Mouse (Mus musculus): Measurements from ENCODE around the gene Acot2.
"Not testable (repeated sequence)": the region's sequence is repeated elsewhere in the genome, so short reads cannot be mapped to it uniquely, and the experiment has no call there.

The Acot2 gene

GRCm38 (mm10) chr12:83987583-83988441, at the start of gene Acot2:
Acot2 (plus strand) TSS chr12:83987861.
- peak; percentile 73 to 85 for DNase-seq (ENCODE audit: low spot score in 2 of 2)

DNA sequence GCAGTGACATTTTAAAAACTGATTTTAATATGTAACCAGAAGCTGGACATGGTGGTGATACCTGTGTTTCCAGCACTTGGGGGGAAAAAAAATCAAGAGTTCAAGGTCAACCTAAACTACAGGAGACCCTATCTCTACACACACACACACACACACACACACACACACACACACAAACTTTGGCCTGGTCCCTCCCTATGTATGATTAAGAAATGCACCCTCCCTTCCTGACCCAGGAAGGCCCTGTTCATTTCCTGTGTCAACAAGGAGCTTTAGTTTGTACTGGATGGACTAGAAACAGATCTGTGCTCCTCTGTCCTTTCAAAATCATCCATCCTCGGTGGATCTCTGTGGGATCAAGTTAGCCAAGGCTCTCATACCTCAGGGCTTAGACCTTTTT, 49.1 kb upstream of the Acot2 start:
- not testable (repeated sequence) for DNase-seq (ENCODE audit: low spot score in 2 of 2)

GRCm38 (mm10) chr12:83939332-83939731, 48.3 kb upstream of the Acot2 start:
- DNase-seq (ENCODE audit: low spot score in 2 of 2), result no peak

- DNase-seq (ENCODE audit: low spot score in 2 of 2), result no peak
These were observed 47.6 kb upstream of the Acot2 start for GRCm38 (mm10) chr12:83940031-83940430.

DNA sequence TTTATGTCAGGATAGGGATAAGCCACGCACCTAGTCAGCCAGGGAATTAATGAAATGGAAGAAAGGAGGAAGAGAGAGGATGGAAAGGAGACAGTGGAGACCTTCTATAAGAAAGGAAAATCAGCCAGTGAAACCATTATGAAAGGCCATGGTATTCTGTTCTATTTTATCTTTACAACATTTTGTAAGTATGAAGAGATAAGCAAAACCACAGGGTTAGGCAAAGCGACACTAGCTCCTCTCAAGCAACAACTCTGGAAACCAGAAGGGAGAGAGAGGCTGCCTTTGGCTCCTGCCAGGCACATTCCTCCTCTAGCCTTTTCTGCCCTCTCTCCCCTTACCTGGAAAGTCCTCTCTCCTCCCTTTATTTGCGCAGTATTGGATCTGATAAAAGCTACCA, 45.7 kb upstream of the Acot2 start:
- no peak for DNase-seq (ENCODE audit: low spot score in 2 of 2)

DNA sequence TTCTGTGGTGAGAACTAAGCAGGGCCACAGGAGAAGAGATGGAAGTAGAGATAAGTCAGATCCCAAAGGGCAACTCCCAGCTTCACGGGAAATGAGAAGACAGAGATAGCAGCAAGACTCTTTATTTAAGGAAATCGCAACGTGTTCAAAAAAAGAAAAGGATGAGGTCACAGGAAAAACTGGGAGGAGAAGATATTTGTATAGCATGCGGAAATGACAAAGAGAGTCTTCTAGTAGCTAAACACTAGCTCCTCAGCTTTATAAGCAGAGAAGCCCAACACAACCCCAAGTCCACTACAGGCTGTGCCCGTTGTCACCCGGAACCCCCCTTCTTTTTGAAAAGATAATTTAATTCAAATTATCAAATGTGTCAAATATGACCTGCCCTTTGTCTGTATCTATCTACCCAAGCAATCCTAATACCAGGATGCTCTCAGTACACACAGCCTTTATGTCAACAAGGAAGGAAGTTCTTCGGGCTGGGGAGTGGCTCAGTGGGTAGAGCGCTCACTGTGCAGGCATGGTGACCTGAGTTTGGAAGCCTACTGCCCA, 40.3 kb upstream of the Acot2 start:
- no peak for DNase-seq (ENCODE audit: low spot score in 2 of 2)

DNA sequence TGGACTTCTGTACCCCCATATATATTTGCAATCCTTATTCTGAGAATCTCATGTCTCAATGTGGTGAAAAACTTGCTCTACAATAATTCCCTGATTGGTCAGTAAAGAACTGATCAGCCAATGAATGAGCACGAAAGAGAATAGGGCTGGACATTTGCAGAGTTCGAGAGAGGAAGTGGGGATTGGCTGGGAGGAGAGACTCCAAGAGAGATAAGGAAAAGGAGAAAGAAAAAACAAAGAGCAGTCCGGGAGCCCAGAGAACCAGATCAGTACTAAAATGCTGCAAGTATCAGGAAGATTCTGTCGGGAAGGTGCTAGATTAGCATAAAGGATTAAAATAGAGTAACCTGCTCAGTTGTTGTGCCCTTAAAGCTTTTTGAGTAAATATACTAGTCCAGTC, 38.6 kb upstream of the Acot2 start:
- no peak for DNase-seq (ENCODE audit: low spot score in 2 of 2)

DNA sequence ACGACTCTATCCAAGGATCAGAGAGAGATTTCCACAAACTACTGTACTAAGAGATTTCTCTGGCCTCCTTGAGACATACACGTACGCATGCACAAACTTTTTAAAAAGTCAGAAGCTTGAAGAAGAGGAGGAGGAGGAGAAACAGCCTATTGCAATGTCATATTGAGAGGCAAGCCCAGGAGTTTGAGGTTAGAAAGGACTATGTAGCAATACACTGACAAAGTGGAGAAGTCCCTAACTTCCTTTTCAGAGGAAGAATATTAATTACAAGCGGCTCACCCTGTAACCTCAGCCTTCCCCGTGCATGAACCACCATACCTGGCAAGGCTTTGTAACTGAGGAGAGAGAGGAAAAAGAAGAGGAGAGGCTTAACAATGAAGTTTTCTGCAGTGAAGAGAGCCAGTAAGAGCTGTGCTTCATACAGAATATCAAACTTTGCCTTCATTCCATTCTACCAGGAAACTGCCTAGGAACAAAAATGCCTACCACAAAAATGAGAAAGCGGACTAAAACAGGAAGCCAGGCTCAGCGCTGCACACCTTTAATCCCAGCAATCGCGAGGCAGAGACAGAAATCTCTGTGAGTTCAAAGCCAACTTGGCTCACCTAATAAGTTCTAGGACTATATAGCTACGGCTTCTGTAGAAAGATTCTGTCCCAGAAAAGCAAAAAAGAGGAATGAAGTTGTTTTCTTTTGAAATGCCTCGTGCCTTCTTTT, 37.7 kb upstream of the Acot2 start:
- no peak for DNase-seq (ENCODE audit: low spot score in 2 of 2)

GRCm38 (mm10) chr12:83950493-83950839, 37.2 kb upstream of the Acot2 start, which contains the start of gene Riox1:
Riox1 (plus strand) TSS chr12:83950608.
- peak in 1 of 2 experiments; percentile 77 for DNase-seq (ENCODE audit: low spot score in 2 of 2)

DNA sequence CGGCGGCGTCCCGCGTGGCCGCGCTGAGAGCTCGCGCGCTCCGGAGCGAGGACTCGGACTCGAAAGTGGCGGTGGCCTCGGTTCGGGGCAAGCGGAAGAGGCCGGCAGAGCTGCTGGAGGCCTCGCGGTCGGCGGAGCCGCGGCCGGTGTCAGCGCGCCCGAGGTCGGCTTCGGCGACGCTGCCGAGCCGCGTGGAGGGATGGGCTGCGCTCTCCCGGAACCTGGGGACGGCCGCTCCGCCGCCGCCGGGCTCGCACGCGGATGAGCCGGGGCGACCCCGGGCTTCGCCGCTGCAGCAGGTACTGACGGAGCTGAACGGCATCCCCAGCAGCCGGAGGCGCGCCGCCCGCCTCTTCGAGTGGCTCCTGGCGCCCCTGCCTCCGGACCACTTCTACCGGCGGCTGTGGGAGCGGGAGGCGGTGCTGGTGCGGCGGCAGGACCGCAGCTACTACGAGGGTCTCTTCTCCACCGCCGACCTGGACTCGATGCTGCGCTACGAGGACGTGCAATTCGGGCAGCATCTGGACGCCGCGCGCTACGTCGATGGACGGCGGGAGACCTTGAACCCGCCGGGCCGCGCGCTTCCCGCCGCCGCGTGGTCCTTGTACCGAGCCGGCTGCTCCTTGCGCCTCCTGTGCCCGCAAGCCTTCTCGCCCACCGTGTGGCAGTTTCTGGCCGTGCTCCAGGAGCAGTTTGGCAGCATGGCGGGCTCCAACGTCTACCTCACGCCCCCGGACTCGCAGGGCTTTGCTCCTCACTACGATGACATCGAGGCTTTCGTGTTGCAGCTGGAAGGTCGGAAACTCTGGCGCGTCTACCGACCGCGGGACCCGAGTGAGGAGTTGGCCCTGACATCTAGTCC, 36.6 kb upstream of the Acot2 start:
- peak; percentile 31 to 87 for DNase-seq (ENCODE audit: low spot score in 2 of 2)

GRCm38 (mm10) chr12:83951711-83952575, 35.7 kb upstream of the Acot2 start:
- no peak for DNase-seq (ENCODE audit: low spot score in 2 of 2)

DNA sequence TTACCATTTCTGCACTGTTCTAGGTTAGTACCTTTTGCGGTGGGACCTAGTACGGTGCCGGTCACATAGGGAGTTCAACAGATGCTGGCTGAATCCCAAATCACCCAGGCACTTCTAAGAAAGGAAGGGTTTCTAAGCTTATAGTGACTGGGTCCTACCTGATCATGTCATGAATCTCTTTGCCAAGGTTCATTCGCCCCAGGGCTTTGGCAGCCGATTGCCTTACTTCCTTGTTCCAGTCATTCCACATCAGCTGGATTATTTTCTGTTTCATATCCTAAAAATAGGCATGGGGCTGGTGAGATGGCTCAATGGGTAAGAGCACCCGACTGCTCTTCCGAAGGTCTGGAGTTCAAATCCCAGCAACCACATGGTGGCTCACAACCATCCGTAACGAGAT, 29.4 kb upstream of the Acot2 start:
- no peak for DNase-seq (ENCODE audit: low spot score in 2 of 2)

GRCm38 (mm10) chr12:83965235-83965634, 22.4 kb upstream of the Acot2 start:
- DNase-seq (ENCODE audit: low spot score in 2 of 2), result no peak

DNA sequence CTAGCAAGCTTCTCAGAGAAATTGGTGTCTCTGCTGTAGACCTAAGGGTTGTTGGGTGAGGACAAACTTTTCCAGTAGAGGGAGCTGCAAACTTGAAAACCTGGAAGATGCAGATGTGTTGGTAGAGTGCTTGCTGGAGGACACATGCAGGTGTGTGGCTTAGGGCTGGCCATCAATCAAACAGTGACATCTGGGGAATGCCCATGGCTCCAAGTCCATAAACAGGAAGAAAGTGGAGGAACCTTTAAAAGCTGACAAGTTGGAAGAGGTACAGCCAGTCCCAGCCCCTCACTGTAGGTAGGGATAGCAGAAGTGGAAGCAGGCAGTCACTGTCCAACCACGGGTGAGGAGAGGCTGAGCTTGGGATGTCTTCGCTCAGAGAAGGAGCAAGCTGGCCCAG, 15.5 kb upstream of the Acot2 start:
- DNase-seq (ENCODE audit: low spot score in 2 of 2), result no peak

- DNase-seq (ENCODE audit: low spot score in 2 of 2), result no peak
These were observed 8.8 kb upstream of the Acot2 start for GRCm38 (mm10) chr12:83978862-83979261.

DNA sequence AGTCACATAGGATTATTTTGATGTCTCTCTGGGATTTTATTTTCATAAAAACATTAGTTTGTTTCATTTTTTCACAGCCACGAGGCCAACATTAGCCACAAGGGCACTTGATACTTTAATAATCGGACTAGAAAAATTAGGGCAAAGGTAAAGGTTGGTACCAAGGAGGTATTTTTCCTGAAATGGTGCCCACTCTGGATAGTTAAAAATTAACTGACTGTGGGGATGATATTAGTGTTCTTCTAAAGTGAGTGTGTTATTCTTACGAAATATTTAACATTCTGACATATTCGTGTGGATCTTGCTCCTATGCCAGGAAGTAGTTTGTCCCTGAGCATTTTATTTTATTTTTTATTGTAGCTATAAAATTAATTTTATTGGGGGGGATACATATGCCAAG, 6.0 kb upstream of the Acot2 start:
- DNase-seq (ENCODE audit: low spot score in 2 of 2), result no peak

GRCm38 (mm10) chr12:83984752-83985151, 2.9 kb upstream of the Acot2 start, which contains the start of gene Heatr4:
Heatr4 (minus strand) TSS chr12:83984852.
- DNase-seq (ENCODE audit: low spot score in 2 of 2), result no peak

DNA sequence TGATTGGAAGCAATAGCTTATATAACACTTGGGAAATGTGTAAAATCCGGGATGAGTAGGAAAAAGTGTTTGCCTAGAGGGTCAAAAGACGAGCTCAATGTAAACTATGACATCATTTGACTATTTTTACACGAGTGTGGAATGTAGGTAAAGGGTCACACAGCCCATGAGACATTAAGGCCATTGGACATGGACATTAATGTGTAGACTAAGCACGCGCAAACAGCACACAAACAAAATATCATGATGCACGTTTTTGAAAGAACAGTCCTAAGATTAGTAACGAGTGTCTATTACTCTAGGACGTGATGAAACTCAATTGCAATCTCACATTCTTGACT, 449 bp upstream of the Acot2 start:
- no peak for DNase-seq (ENCODE audit: low spot score in 2 of 2)

- no peak for DNase-seq (ENCODE audit: low spot score in 2 of 2)
These were observed 822 bp downstream of the Acot2 start for GRCm38 (mm10) chr12:83988483-83988882.

DNA sequence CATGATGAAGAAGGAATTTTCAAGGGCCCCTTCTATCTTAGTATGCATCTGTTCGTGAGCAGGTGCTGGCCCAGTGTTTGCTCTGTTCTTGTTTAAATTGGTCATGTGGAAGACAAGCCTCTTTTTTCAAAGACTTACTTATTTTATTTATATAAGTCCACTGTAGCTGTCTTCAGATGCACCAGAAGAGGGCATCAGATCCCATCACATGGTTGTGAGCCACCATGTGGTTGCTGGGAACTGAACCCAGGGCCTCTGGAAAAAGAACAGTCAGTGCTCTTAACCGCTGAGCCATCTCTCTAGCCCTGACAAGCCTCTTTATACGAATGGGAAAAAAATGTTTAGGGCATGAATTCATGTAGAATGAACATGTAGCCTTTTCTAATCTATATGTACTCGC, 1.7 kb downstream of the Acot2 start:
- DNase-seq (ENCODE audit: low spot score in 2 of 2), result no peak

GRCm38 (mm10) chr12:83997221-83997620, 9.6 kb downstream of the Acot2 start:
- DNase-seq (ENCODE audit: low spot score in 2 of 2), result no peak
